Mouse (Mus musculus) forebrain, postnatal 0 days (tissue): ENCODE measurements at regions not wholly inside any gene's neighbourhood (a gene's known extent, or its start where the extent isn't known, plus 50 kb on each side); places are given as distances from the start of the nearest gene placed in this dataset.

Source experiments
- ATAC-seq: fragments of 200-750 bp; cut with Nextera tagmentation; 2 replicates; pipeline ENCODE4 v1.8.0; 2017; ENCODE audit warnings: mild to moderate bottlenecking, moderate library complexity
- DNase-seq: peaks from one replicate; pipeline ENCODE4 v3.0.0-alpha.2; 2015
- H3K27ac ChIP-seq: fragments of 300-500 bp; sonication (generic); 2 replicates; pipeline ENCODE4 v1.5.1; 2014; ENCODE audit warnings: low read depth, mild to moderate bottlenecking, antibody characterized with exemption, low read length, moderate library complexity, mixed read lengths
- H3K27me3 ChIP-seq: fragments of 300-500 bp; sonication (generic); 2 replicates; pipeline ENCODE4 v1.6.1; 2014; ENCODE audit warnings: mild to moderate bottlenecking, low read length, mixed read lengths; ENCODE audit not compliant: insufficient read depth
- H3K36me3 ChIP-seq: fragments of 300-500 bp; sonication (generic); 2 replicates; pipeline ENCODE4 v1.6.1; 2014; ENCODE audit warnings: mild to moderate bottlenecking, moderate library complexity; ENCODE audit not compliant: insufficient read depth
- H3K4me1 ChIP-seq: fragments of 300-500 bp; sonication (generic); 2 replicates; pipeline ENCODE4 v1.6.1; 2014; ENCODE audit warnings: antibody characterized with exemption; ENCODE audit not compliant: insufficient read depth
- H3K4me2 ChIP-seq: fragments of 300-500 bp; sonication (generic); 2 replicates; pipeline ENCODE4 v1.6.1; 2014; ENCODE audit warnings: low read depth, mild to moderate bottlenecking, moderate library complexity
- H3K4me3 ChIP-seq: fragments of 300-500 bp; sonication (generic); 2 replicates; pipeline ENCODE4 v1.5.1; 2014; ENCODE audit warnings: low read depth, low read length, mixed read lengths
- H3K9ac ChIP-seq: fragments of 300-500 bp; sonication (generic); 2 replicates; pipeline ENCODE4 v1.6.1; 2014; ENCODE audit warnings: mild to moderate bottlenecking
- H3K9me3 ChIP-seq: fragments of 300-500 bp; sonication (generic); 2 replicates; pipeline ENCODE4 v1.6.1; 2016; ENCODE audit warnings: low read length
- CTCF ChIP-seq: sonication (generic); IDR thresholded peaks from 2 replicates; pipeline ENCODE4 v1.5.1; 2016; ENCODE audit warnings: antibody characterized with exemption, control low read depth, low read depth
- WGBS: fragments of 180-500 bp; shearing (Covaris S2); extraction: QIAGEN DNeasy Blood & Tissue Kit; methylation state at CpG from one replicate; pipeline ENCODE4 v1.1.7; 2014; 5-methylcytosine and 5-hydroxymethylcytosine counted together

GRCm38 (mm10) chr17:58596661-58597060 is 394.5 kb downstream of the Pdzph1 start:
- ATAC-seq (no peak), DNase-seq (no peak)
- no peak for TF ChIP-seq CTCF

GRCm38 (mm10) chr17:58587946-58588345 is 403.2 kb downstream of the Pdzph1 start:
- no peak overlapping the region for H3K4me2 ChIP-seq
- H3K9ac ChIP-seq = no peak overlapping the region
- TF ChIP-seq CTCF = peak; percentile 46
- H3K36me3 ChIP-seq = no peaks in the 10 kb centered on the region
- H3K9me3 ChIP-seq = no peaks in the 10 kb centered on the region
- ATAC-seq = peak; percentile 40; the same call in 1 of the 2 replicates
- H3K4me3 ChIP-seq = no peak overlapping the region
- DNase-seq = peak; percentile 49
- no peak overlapping the region for H3K27ac ChIP-seq
- H3K4me1 ChIP-seq = no peaks in the 10 kb centered on the region
- no peaks in the 10 kb centered on the region for H3K27me3 ChIP-seq
- 60% methylated on average over 2 of the region's 2 CpGs for WGBS

More at GRCm38 (mm10) chr17:58596661-58597060, 394.5 kb downstream of the Pdzph1 start:
- H3K9ac ChIP-seq = no peak overlapping the region
- H3K9me3 ChIP-seq = no peaks in the 10 kb centered on the region
- H3K4me3 ChIP-seq = no peak overlapping the region
- no peak overlapping the region for H3K4me2 ChIP-seq
- H3K27ac ChIP-seq = no peak overlapping the region
- no peaks in the 10 kb centered on the region for H3K4me1 ChIP-seq
- no peaks in the 10 kb centered on the region for H3K27me3 ChIP-seq
- H3K36me3 ChIP-seq = no peaks in the 10 kb centered on the region

- Histone ChIP-seq H3K4me3 (no peak overlapping the region), H3K4me2 (no peak overlapping the region), H3K4me1 (no peaks in the 10 kb centered on the region), H3K27me3 (no peaks in the 10 kb centered on the region), H3K36me3 (no peaks in the 10 kb centered on the region), H3K27ac (no peak overlapping the region), H3K9me3 (no peaks in the 10 kb centered on the region), H3K9ac (no peak overlapping the region)
- 88% methylated on average over 2 of the region's 2 CpGs for WGBS
- no peak for DNase-seq
- no peak for TF ChIP-seq CTCF
- ATAC-seq = no peak
Measured at GRCm38 (mm10) chr17:58572885-58573284, 418.3 kb downstream of the Pdzph1 start.
